ENCODE assay signal across 12 mouse cellular contexts in the genomic region with DNA sequence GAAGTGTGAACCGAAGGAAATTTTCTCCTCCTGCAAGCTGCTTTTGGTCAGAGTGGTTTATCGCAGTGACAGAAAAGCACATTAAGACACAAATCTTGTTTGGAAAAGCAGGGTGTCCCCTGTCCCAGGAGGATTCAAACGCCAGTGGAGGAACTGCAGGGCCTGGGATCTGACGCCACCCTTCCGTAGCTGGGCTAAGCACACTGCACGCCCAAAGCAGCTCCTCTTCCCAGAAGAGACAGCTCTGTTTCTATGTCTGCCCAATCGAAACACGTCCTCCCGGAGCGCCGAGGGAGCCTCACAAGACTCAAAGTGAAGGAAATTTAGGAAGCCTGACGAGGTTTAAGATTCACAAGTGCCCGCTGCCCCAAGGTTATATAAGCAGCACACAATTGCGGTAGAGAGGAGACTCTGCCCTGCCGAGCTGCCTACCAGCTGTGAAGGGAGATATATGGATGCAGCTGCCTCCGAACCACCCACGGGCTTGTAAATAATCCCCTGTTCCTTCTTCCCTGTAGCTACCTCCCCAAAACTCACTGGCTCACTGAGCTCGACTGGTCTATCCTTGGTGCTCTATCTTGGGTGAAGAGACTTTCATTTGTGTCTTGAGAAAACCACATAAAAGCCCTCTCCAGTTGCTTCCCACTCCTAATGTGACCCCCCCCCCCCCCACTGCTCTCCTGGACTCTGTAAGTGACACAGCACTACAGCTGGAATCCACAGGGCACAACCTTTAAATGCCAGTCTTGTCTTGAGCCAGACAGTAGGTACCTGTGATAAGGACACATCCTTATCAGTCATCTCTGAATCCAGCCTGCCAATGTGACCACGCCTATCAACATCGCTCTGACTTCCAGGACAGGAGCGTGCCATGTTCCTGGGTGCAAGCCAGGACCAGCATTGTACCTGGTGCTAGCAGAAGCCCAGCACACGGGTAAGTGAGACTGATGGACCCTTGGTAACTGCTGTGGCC. TPM values are rescaled to one million over a fixed set of nuclear protein-coding genes. Genes with fewer than 3 reads are reported as not detected.
DNase-seq lines count a peak whose midpoint lies in the region; ATAC-seq and TF ChIP-seq lines count a peak whose summit lies in the region.
"Had no signal": no experiment of that assay in that cellular context is flagged by ENCODE, and none has a peak within 500 bp of the region (broad histone marks: within the 10 kb centered on the region; RNA-seq: fewer than 3 reads in every experiment).

No protein-coding gene starts in this region.

- TF ChIP-seq EP300 in lung, postnatal 0 days (IDR thresholded peaks at IDR 0.05): no peak

- no peak for ATAC-seq in heart, embryonic 12.5 days (ENCODE audit: insufficient number of reproducible peaks, low FRiP score)
- ATAC-seq in lung, postnatal 0 days: 0 out of 2 replicates have a peak, but pooled peaks have one; percentile 34
- no peak for ATAC-seq in intestine, postnatal 0 days
- ATAC-seq in stomach, embryonic 16.5 days (ENCODE audit: insufficient read depth, low FRiP score): no peak
- ATAC-seq: forebrain, postnatal 0 days; midbrain, embryonic 15.5 days had no signal

- peak overlapping the region; percentile 24; the same call in 1 of the 2 replicates for H3K27ac ChIP-seq in heart, embryonic 10.5 days
- H3K27ac ChIP-seq in heart, embryonic 12.5 days (ENCODE audit: poor library complexity, severe bottlenecking): no peak overlapping the region
- no peak overlapping the region for H3K27ac ChIP-seq in lung, postnatal 0 days (ENCODE audit: low read length)
- H3K27ac ChIP-seq in intestine, postnatal 0 days (ENCODE audit: low read depth, low read length): no peak overlapping the region
- H3K27ac ChIP-seq in stomach, embryonic 16.5 days (ENCODE audit: low read length): no peak overlapping the region; the same call in 1 of the 2 replicates
- H3K27ac ChIP-seq: hindbrain, embryonic 14.5 days; midbrain, embryonic 15.5 days had no signal

- H3K9ac ChIP-seq in heart, embryonic 12.5 days: no peak overlapping the region; the same call in 1 of the 2 replicates
- H3K9ac ChIP-seq in lung, postnatal 0 days (replicated peaks; ENCODE audit: low read depth): no peak overlapping the region
- no peak overlapping the region for H3K9ac ChIP-seq in intestine, postnatal 0 days (ENCODE audit: low read depth, low read length)
- peak overlapping the region; percentile 47; the same call in 1 of the 2 replicates for H3K9ac ChIP-seq in stomach, embryonic 16.5 days (ENCODE audit: low read length)
- H3K9ac ChIP-seq: forebrain, postnatal 0 days; hindbrain, embryonic 14.5 days; midbrain, embryonic 15.5 days had no signal

- H3K4me2 ChIP-seq in heart, embryonic 12.5 days: no peak overlapping the region
- no peak overlapping the region for H3K4me2 ChIP-seq in lung, postnatal 0 days (replicated peaks; ENCODE audit: low read depth, low read length)
- H3K4me2 ChIP-seq in intestine, postnatal 0 days (replicated peaks; ENCODE audit: low read depth): peak overlapping the region; percentile 28; the same call in 1 of the 2 replicates
- H3K4me2 ChIP-seq in stomach, embryonic 16.5 days (ENCODE audit: low read depth, low read length): peak overlapping the region; percentile 42; the same call in 1 of the 2 replicates
- H3K4me2 ChIP-seq: hindbrain, embryonic 14.5 days; midbrain, embryonic 15.5 days had no signal

- no peaks in the 10 kb centered on the region for H3K9me3 ChIP-seq in heart, embryonic 10.5 days
- no peaks in the 10 kb centered on the region for H3K9me3 ChIP-seq in heart, embryonic 12.5 days (replicated peaks)
- H3K9me3 ChIP-seq in lung, postnatal 0 days (ENCODE audit: low read length): no peaks in the 10 kb centered on the region
- H3K9me3 ChIP-seq in intestine, postnatal 0 days (ENCODE audit: control insufficient read depth): no peaks in the 10 kb centered on the region
- no peaks in the 10 kb centered on the region for H3K9me3 ChIP-seq in stomach, embryonic 16.5 days (replicated peaks; ENCODE audit: control insufficient read depth, low read length)
- H3K9me3 ChIP-seq: midbrain, embryonic 15.5 days had no signal

- WGBS in heart, embryonic 10.5 days: 57% methylated on average over 22 of the region's 22 CpGs
- 58% methylated on average over 22 of the region's 22 CpGs for WGBS in heart, embryonic 12.5 days
- WGBS in lung, postnatal 0 days: 69% methylated on average over 22 of the region's 22 CpGs
- WGBS in intestine, postnatal 0 days: 70% methylated on average over 22 of the region's 22 CpGs
- 53% methylated on average over 22 of the region's 22 CpGs for WGBS in stomach, embryonic 16.5 days

- H3K36me3 ChIP-seq in heart, embryonic 10.5 days: peaks cover 30% of the 10 kb centered on the region; the same call in 1 of the 2 replicates
- H3K36me3 ChIP-seq in heart, embryonic 12.5 days: peaks cover 42% of the 10 kb centered on the region
- no peaks in the 10 kb centered on the region for H3K36me3 ChIP-seq in lung, postnatal 0 days (ENCODE audit: insufficient read depth, low read length)
- H3K36me3 ChIP-seq in intestine, postnatal 0 days (ENCODE audit: control insufficient read depth, insufficient read depth): 0 out of 2 replicates have a peak, but pooled peaks cover 4% of the 10 kb centered on the region
- H3K36me3 ChIP-seq in stomach, embryonic 16.5 days (ENCODE audit: control insufficient read depth, insufficient read depth, low read length): no peaks in the 10 kb centered on the region

- DNase-seq in heart, embryonic 10.5 days (ENCODE audit: low spot score): no peak
- DNase-seq in lung, postnatal 0 days (ENCODE audit: low spot score): no peak
- no peak for DNase-seq in lung, postnatal 14 days
- no peak for DNase-seq in layer of hippocampus, adult 18-20 months (ENCODE audit: low spot score in 2 of 2)
- no peak for DNase-seq in spleen, postnatal 36 days (ENCODE audit: low spot score in 2 of 2)
- DNase-seq: B cell, adult 2 months; forebrain, postnatal 0 days had no signal

- peaks cover 28% of the 10 kb centered on the region for H3K4me1 ChIP-seq in heart, embryonic 10.5 days
- H3K4me1 ChIP-seq in heart, embryonic 12.5 days (replicated peaks): peaks cover 14% of the 10 kb centered on the region
- no peaks in the 10 kb centered on the region for H3K4me1 ChIP-seq in lung, postnatal 0 days (ENCODE audit: insufficient read depth, low read depth, low read length)
- 0 out of 2 replicates have a peak, but pooled peaks cover 3% of the 10 kb centered on the region for H3K4me1 ChIP-seq in intestine, postnatal 0 days (replicated peaks; ENCODE audit: control insufficient read depth, insufficient read depth, low read length)
- peaks cover 3% of the 10 kb centered on the region; the same call in 1 of the 2 replicates for H3K4me1 ChIP-seq in stomach, embryonic 16.5 days (ENCODE audit: control insufficient read depth, insufficient read depth, low read length)
- H3K4me1 ChIP-seq: midbrain, embryonic 15.5 days had no signal

- no peak for TF ChIP-seq CTCF in lung, postnatal 0 days (IDR thresholded peaks at IDR 0.05)
- no peak for TF ChIP-seq CTCF in intestine, postnatal 0 days (IDR thresholded peaks at IDR 0.05; ENCODE audit: low read depth)

- peaks cover 4% of the 10 kb centered on the region; the same call in 1 of the 2 replicates for H3K27me3 ChIP-seq in heart, embryonic 10.5 days (ENCODE audit: insufficient read depth, poor library complexity, severe bottlenecking)
- H3K27me3 ChIP-seq in heart, embryonic 12.5 days (replicated peaks): no peaks in the 10 kb centered on the region
- H3K27me3 ChIP-seq in lung, postnatal 0 days (replicated peaks; ENCODE audit: insufficient read depth, low read length): no peaks in the 10 kb centered on the region
- no peaks in the 10 kb centered on the region for H3K27me3 ChIP-seq in intestine, postnatal 0 days (replicated peaks; ENCODE audit: control insufficient read depth, insufficient read depth, low read length)
- no peaks in the 10 kb centered on the region for H3K27me3 ChIP-seq in stomach, embryonic 16.5 days (ENCODE audit: control insufficient read depth, insufficient read depth, low read length)
- H3K27me3 ChIP-seq: midbrain, embryonic 15.5 days had no signal

- no peak overlapping the region for H3K4me3 ChIP-seq in heart, embryonic 10.5 days
- no peak overlapping the region for H3K4me3 ChIP-seq in heart, embryonic 12.5 days
- no peak overlapping the region for H3K4me3 ChIP-seq in lung, postnatal 0 days (ENCODE audit: low read depth, low read length)
- no peak overlapping the region for H3K4me3 ChIP-seq in intestine, postnatal 0 days (ENCODE audit: low read depth, low read length)
- no peak overlapping the region for H3K4me3 ChIP-seq in stomach, embryonic 16.5 days (replicated peaks; ENCODE audit: low read length)
- H3K4me3 ChIP-seq: midbrain, embryonic 15.5 days had no signal

RNA-seq across cellular contexts. Expression of a gene that starts 54.7 kb away (rescaled TPM):
- polyA plus RNA-seq in heart, embryonic 10.5 days (2016; fragmentation: Nextera tagmentation; extraction: Ambion mirVana): 25.6 and 32.1 TPM in 2 replicates
- 20.3 and 27.9 TPM in 2 replicates for polyA plus RNA-seq in heart, embryonic 12.5 days (2016; fragmentation: Nextera tagmentation; extraction: Ambion mirVana)
- 27.2 and 28.9 TPM in 2 replicates for polyA plus RNA-seq in lung, postnatal 0 days (2015; fragmentation: Nextera tagmentation; extraction: Ambion mirVana)
- 20.2 and 26.1 TPM in 2 replicates for polyA plus RNA-seq in intestine, postnatal 0 days (2015; fragmentation: Nextera tagmentation; extraction: Ambion mirVana)
- polyA plus RNA-seq in stomach, embryonic 16.5 days (2015; fragmentation: Nextera tagmentation; extraction: Ambion mirVana): 22.6 and 24.4 TPM in 2 replicates
- 10 to 100 TPM; 17.5 to 18.2 TPM for total RNA-seq in layer of hippocampus, adult 18-20 months (2021)

Comparison
In these comparisons a context has a peak if more than half of its experiments do, and no peak if none do; other contexts are left out.
1. H3K4me2 ChIP-seq: peak in intestine, postnatal 0 days (single experiment) and stomach, embryonic 16.5 days (single experiment); none in heart, embryonic 12.5 days (single experiment) and lung, postnatal 0 days (single experiment).